Mouse (Mus musculus): ENCODE measurements around the gene Nfia.

Gene Nfia

GRCm38 (mm10) chr4:98120706-98121340, 348.3 kb downstream of the Nfia start:
- DNase-seq (ENCODE audit: low read depth, low spot score), result no peak

- DNase-seq (ENCODE audit: low read depth, low spot score), result no peak
These were observed 353.6 kb downstream of the Nfia start for GRCm38 (mm10) chr4:98126003-98126677.

- peak; percentile 36 for DNase-seq (ENCODE audit: low read depth, low spot score)
These were observed 358.3 kb downstream of the Nfia start for GRCm38 (mm10) chr4:98130798-98131197.

- no peak for DNase-seq (ENCODE audit: low read depth, low spot score)
These were observed 361.5 kb downstream of the Nfia start for GRCm38 (mm10) chr4:98134027-98134426.

GRCm38 (mm10) chr4:98136072-98136471, 363.5 kb downstream of the Nfia start:
- DNase-seq (ENCODE audit: low read depth, low spot score), result no peak

- no peak for DNase-seq (ENCODE audit: low read depth, low spot score)
These were observed 370.4 kb downstream of the Nfia start for GRCm38 (mm10) chr4:98142879-98143436.

GRCm38 (mm10) chr4:98150576-98150975, 378.0 kb downstream of the Nfia start:
- no peak for DNase-seq (ENCODE audit: low read depth, low spot score)

GRCm38 (mm10) chr4:98157921-98158320, 385.4 kb downstream of the Nfia start:
- no peak for DNase-seq (ENCODE audit: low read depth, low spot score)

GRCm38 (mm10) chr4:98166379-98166778, 393.8 kb downstream of the Nfia start:
- no peak for DNase-seq (ENCODE audit: low read depth, low spot score)
